Mouse (Mus musculus) cerebellum, adult 9-11 months (tissue): ENCODE data around the gene Msi2.

Experiments
- DNase-seq: peaks from one replicate; pipeline ENCODE4 v3.0.0; 2022

Msi2 gene

GRCm38 (mm10) chr11:88506544-88507419, 211.5 kb downstream of the Msi2 start:
- DNase-seq: no peak

GRCm38 (mm10) chr11:88506109-88506508, 212.2 kb downstream of the Msi2 start:
- DNase-seq: no peak

- no peak for DNase-seq
These were observed 215.7 kb downstream of the Msi2 start for GRCm38 (mm10) chr11:88502566-88502965.

- no peak for DNase-seq
These were observed 219.8 kb downstream of the Msi2 start for GRCm38 (mm10) chr11:88498491-88498890.

- no peak for DNase-seq
These were observed 221.9 kb downstream of the Msi2 start for GRCm38 (mm10) chr11:88496460-88496859.

GRCm38 (mm10) chr11:88495759-88496158, 222.6 kb downstream of the Msi2 start:
- DNase-seq: no peak

GRCm38 (mm10) chr11:88495018-88495417, 223.3 kb downstream of the Msi2 start:
- no peak for DNase-seq

- DNase-seq: no peak
These were observed 224.3 kb downstream of the Msi2 start for GRCm38 (mm10) chr11:88493795-88494559.

- DNase-seq: no peak
These were observed 225.7 kb downstream of the Msi2 start for GRCm38 (mm10) chr11:88492585-88492984.

GRCm38 (mm10) chr11:88489985-88490384, 228.3 kb downstream of the Msi2 start:
- DNase-seq: peak; percentile 49

GRCm38 (mm10) chr11:88488941-88489724, 229.2 kb downstream of the Msi2 start:
- DNase-seq: peak; percentile 70

GRCm38 (mm10) chr11:88488175-88488940, 230.0 kb downstream of the Msi2 start:
- peak; percentile 54 for DNase-seq

GRCm38 (mm10) chr11:88485987-88486386, 232.3 kb downstream of the Msi2 start:
- DNase-seq: no peak

GRCm38 (mm10) chr11:88485088-88485487, 233.2 kb downstream of the Msi2 start:
- DNase-seq: no peak

GRCm38 (mm10) chr11:88484047-88484446, 234.3 kb downstream of the Msi2 start:
- no peak for DNase-seq

- DNase-seq: no peak
These were observed 235.7 kb downstream of the Msi2 start for GRCm38 (mm10) chr11:88482636-88483035.

GRCm38 (mm10) chr11:88482236-88482635, 236.1 kb downstream of the Msi2 start:
- DNase-seq: no peak

GRCm38 (mm10) chr11:88481602-88482161, 236.6 kb downstream of the Msi2 start:
- DNase-seq: peak; percentile 88

GRCm38 (mm10) chr11:88481092-88481601, 237.2 kb downstream of the Msi2 start:
- DNase-seq: no peak

GRCm38 (mm10) chr11:88479498-88479897, 238.8 kb downstream of the Msi2 start:
- DNase-seq: no peak

- no peak for DNase-seq
These were observed 243.3 kb downstream of the Msi2 start for GRCm38 (mm10) chr11:88474889-88475440.
